Mouse (Mus musculus): Measurements from ENCODE around the gene Csnk1g1.
A peak's percentile ranks its signal among the peaks of the same experiment; 100 is the strongest.

Csnk1g1 gene

GRCm38 (mm10) chr9:65995603-65996376 is 87.1 kb downstream of the Csnk1g1 start:
- no peak for DNase-seq (ENCODE audit: low read depth, low spot score)

- DNase-seq (ENCODE audit: low read depth, low spot score): peak; percentile 3
Observed at GRCm38 (mm10) chr9:65998965-65999364, 90.2 kb downstream of the Csnk1g1 start.

GRCm38 (mm10) chr9:66004380-66004779 is 95.7 kb downstream of the Csnk1g1 start:
- peak; percentile 56 for DNase-seq (ENCODE audit: low read depth, low spot score)

- no peak for DNase-seq (ENCODE audit: low read depth, low spot score)
Observed at GRCm38 (mm10) chr9:66007603-66008202, 99.0 kb downstream of the Csnk1g1 start.

- no peak for DNase-seq (ENCODE audit: low read depth, low spot score)
Observed at GRCm38 (mm10) chr9:66020601-66021000, 111.9 kb downstream of the Csnk1g1 start.

- DNase-seq (ENCODE audit: low read depth, low spot score): no peak
Observed at GRCm38 (mm10) chr9:66038082-66038481, 129.4 kb downstream of the Csnk1g1 start.

GRCm38 (mm10) chr9:66038581-66038980 is 129.9 kb downstream of the Csnk1g1 start:
- DNase-seq (ENCODE audit: low read depth, low spot score): no peak

- no peak for DNase-seq (ENCODE audit: low read depth, low spot score)
Observed at GRCm38 (mm10) chr9:66039290-66039689, 130.6 kb downstream of the Csnk1g1 start.

- DNase-seq (ENCODE audit: low read depth, low spot score): no peak
Observed at GRCm38 (mm10) chr9:66040801-66041200, 132.1 kb downstream of the Csnk1g1 start.

- DNase-seq (ENCODE audit: low read depth, low spot score): no peak
Observed at GRCm38 (mm10) chr9:66042331-66042730, 133.6 kb downstream of the Csnk1g1 start.

GRCm38 (mm10) chr9:66043241-66043640 is 134.5 kb downstream of the Csnk1g1 start:
- DNase-seq (ENCODE audit: low read depth, low spot score): no peak

- DNase-seq (ENCODE audit: low read depth, low spot score): no peak
Observed at GRCm38 (mm10) chr9:66049931-66050601, 141.3 kb downstream of the Csnk1g1 start.

GRCm38 (mm10) chr9:66051493-66051892 is 142.8 kb downstream of the Csnk1g1 start:
- DNase-seq (ENCODE audit: low read depth, low spot score): no peak

GRCm38 (mm10) chr9:66052731-66053130 is 144.0 kb downstream of the Csnk1g1 start:
- DNase-seq (ENCODE audit: low read depth, low spot score): no peak

GRCm38 (mm10) chr9:66053620-66054019 is 144.9 kb downstream of the Csnk1g1 start:
- DNase-seq (ENCODE audit: low read depth, low spot score): no peak

- peak; percentile 93 for DNase-seq (ENCODE audit: low read depth, low spot score)
Observed at GRCm38 (mm10) chr9:66059583-66060307, 151.0 kb downstream of the Csnk1g1 start, which contains the start of gene Ppib. Gene Ppib (plus strand): TSS chr9:66060222.

GRCm38 (mm10) chr9:66060308-66060647 is 151.6 kb downstream of the Csnk1g1 start:
- no peak for DNase-seq (ENCODE audit: low read depth, low spot score)

- no peak for DNase-seq (ENCODE audit: low read depth, low spot score)
Observed at GRCm38 (mm10) chr9:66060986-66061385, 152.3 kb downstream of the Csnk1g1 start.

- DNase-seq (ENCODE audit: low read depth, low spot score): no peak
Observed at GRCm38 (mm10) chr9:66061656-66062055, 152.9 kb downstream of the Csnk1g1 start.

- no peak for DNase-seq (ENCODE audit: low read depth, low spot score)
Observed at GRCm38 (mm10) chr9:66063446-66063845, 154.7 kb downstream of the Csnk1g1 start.

- DNase-seq (ENCODE audit: low read depth, low spot score): no peak
Observed at GRCm38 (mm10) chr9:66064316-66064715, 155.6 kb downstream of the Csnk1g1 start.

GRCm38 (mm10) chr9:66066791-66067190 is 158.1 kb downstream of the Csnk1g1 start:
- no peak for DNase-seq (ENCODE audit: low read depth, low spot score)
